Mouse (Mus musculus): ENCODE data around the gene Tln2.

- TF ChIP-seq CTCF (IDR thresholded peaks at IDR 0.05; ENCODE audit: low read depth) = no peak
- no peak for TF ChIP-seq EP300 (IDR thresholded peaks at IDR 0.05; ENCODE audit: low read depth)
Measured at GRCm38 (mm10) chr9:67527726-67528125, 31.8 kb downstream of the Tln2 start.

Data from liver, embryonic 14.5 days (tissue).